Mouse (Mus musculus): ENCODE results near the gene Nav2. TPM values are rescaled to one million over a fixed set of nuclear protein-coding genes. Genes with fewer than 3 reads are reported as not detected.

Nav2 gene
- polyA plus RNA-seq, 1 experiment from 2014 or later = 28.1 TPM

GRCm38 (mm10) chr7:49368590-49368989 is 460.1 kb downstream of the Nav2 start:
- 43% methylated on average over 5 of the region's 5 CpGs for WGBS
- Histone ChIP-seq H3K27ac (ENCODE audit: poor library complexity, severe bottlenecking) (no peak overlapping the region), H3K27me3 (replicated peaks) (no peaks in the 10 kb centered on the region), H3K4me2 (no peak overlapping the region), H3K9me3 (replicated peaks) (no peaks in the 10 kb centered on the region), H3K9ac (no peak overlapping the region), H3K36me3 (0 out of 2 replicates have a peak, but pooled peaks cover 3% of the 10 kb centered on the region), H3K4me1 (replicated peaks) (peaks cover 20% of the 10 kb centered on the region), H3K4me3 (no peak overlapping the region)
- ATAC-seq (ENCODE audit: insufficient number of reproducible peaks, low FRiP score) = no peak

- no peak overlapping the region for H3K9ac ChIP-seq
- WGBS = 47% methylated on average over 3 of the region's 3 CpGs
- no peaks in the 10 kb centered on the region for H3K9me3 ChIP-seq (replicated peaks)
- no peak overlapping the region for H3K4me3 ChIP-seq
- H3K36me3 ChIP-seq = no peaks in the 10 kb centered on the region
- H3K4me1 ChIP-seq (replicated peaks) = peaks cover 24% of the 10 kb centered on the region
- H3K27ac ChIP-seq (ENCODE audit: poor library complexity, severe bottlenecking) = no peak overlapping the region
- H3K4me2 ChIP-seq = no peak overlapping the region
- peak; percentile 36; the same call in 1 of the 2 replicates for ATAC-seq (ENCODE audit: insufficient number of reproducible peaks, low FRiP score)
- H3K27me3 ChIP-seq (replicated peaks) = no peaks in the 10 kb centered on the region
Measured at GRCm38 (mm10) chr7:49369006-49369405, 460.5 kb downstream of the Nav2 start.

- Histone ChIP-seq H3K9ac (no peak overlapping the region), H3K4me1 (replicated peaks) (peaks cover 33% of the 10 kb centered on the region), H3K27me3 (replicated peaks) (no peaks in the 10 kb centered on the region), H3K4me3 (no peak overlapping the region), H3K36me3 (no peaks in the 10 kb centered on the region), H3K9me3 (replicated peaks) (no peaks in the 10 kb centered on the region), H3K4me2 (no peak overlapping the region), H3K27ac (ENCODE audit: poor library complexity, severe bottlenecking) (no peak overlapping the region)
- no peak for ATAC-seq (ENCODE audit: insufficient number of reproducible peaks, low FRiP score)
- WGBS = 78% methylated on average over 10 of the region's 10 CpGs
Measured at GRCm38 (mm10) chr7:49369809-49370473, 461.4 kb downstream of the Nav2 start.

DNA sequence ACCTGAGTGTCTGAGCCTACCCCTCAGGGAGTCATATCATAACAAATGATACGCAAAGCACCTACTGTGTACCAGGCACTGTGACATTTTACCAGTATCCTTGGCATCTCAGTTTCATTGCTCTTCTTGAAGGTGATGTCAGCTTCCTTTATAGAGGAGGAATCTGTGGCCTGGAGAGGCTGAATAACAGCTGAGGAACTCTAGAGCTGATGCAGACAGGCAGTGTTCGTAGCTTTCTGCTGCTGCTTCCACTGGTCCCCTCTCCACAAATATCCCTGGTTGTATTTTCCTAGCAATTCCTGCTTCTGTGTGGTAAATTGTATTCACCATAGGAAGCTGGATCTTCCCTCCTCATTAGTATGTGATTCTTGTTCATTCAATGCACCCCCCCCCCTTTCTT is 462.8 kb downstream of the Nav2 start:
- no peaks in the 10 kb centered on the region for H3K27me3 ChIP-seq (replicated peaks)
- 90% methylated on average over 2 of the region's 2 CpGs for WGBS
- H3K36me3 ChIP-seq = no peaks in the 10 kb centered on the region
- no peak overlapping the region for H3K4me3 ChIP-seq
- no peak overlapping the region for H3K4me2 ChIP-seq
- no peak overlapping the region for H3K27ac ChIP-seq (ENCODE audit: poor library complexity, severe bottlenecking)
- peaks cover 42% of the 10 kb centered on the region for H3K4me1 ChIP-seq (replicated peaks)
- ATAC-seq (ENCODE audit: insufficient number of reproducible peaks, low FRiP score) = no peak
- 0 out of 2 replicates have a peak, but pooled peaks cover 1% of the 10 kb centered on the region for H3K9me3 ChIP-seq (replicated peaks)
- H3K9ac ChIP-seq = no peak overlapping the region

DNA sequence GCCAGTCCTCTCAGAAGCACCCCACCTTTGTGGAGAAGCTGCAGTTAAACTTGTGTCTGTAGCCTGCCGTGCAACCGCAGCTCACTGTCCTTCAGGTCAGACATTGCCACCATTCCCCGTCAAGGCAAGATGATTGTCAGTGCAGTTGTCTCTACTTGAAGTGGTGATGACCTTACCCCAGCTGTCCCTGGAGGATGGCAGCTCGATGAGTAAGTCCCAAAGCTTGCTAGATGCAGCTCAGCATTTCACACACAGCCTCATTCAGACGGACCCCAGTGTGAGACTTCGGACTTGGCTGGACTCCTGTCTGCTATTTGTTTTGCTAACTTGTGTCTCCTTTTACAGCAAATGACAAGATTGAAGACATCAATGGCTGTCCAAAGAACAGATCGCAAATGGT is 463.5 kb downstream of the Nav2 start:
- no peak overlapping the region for H3K27ac ChIP-seq (ENCODE audit: poor library complexity, severe bottlenecking)
- no peaks in the 10 kb centered on the region for H3K36me3 ChIP-seq
- WGBS = 75% methylated on average over 7 of the region's 7 CpGs
- no peak overlapping the region for H3K9ac ChIP-seq
- peaks cover 42% of the 10 kb centered on the region for H3K4me1 ChIP-seq (replicated peaks)
- no peaks in the 10 kb centered on the region for H3K27me3 ChIP-seq (replicated peaks)
- H3K4me2 ChIP-seq = no peak overlapping the region
- H3K9me3 ChIP-seq (replicated peaks) = 0 out of 2 replicates have a peak, but pooled peaks cover 3% of the 10 kb centered on the region
- no peak overlapping the region for H3K4me3 ChIP-seq
- ATAC-seq (ENCODE audit: insufficient number of reproducible peaks, low FRiP score) = no peak

- ATAC-seq (ENCODE audit: insufficient number of reproducible peaks, low FRiP score) = no peak
- H3K4me2 ChIP-seq = no peak overlapping the region
- H3K4me1 ChIP-seq (replicated peaks) = peaks cover 38% of the 10 kb centered on the region
- no peaks in the 10 kb centered on the region for H3K36me3 ChIP-seq
- no peaks in the 10 kb centered on the region for H3K27me3 ChIP-seq (replicated peaks)
- no peak overlapping the region for H3K4me3 ChIP-seq
- H3K9me3 ChIP-seq (replicated peaks) = 0 out of 2 replicates have a peak, but pooled peaks cover 3% of the 10 kb centered on the region
- no peak overlapping the region for H3K9ac ChIP-seq
- WGBS = 77% methylated on average over 1 of the region's 1 CpGs
- H3K27ac ChIP-seq (ENCODE audit: poor library complexity, severe bottlenecking) = no peak overlapping the region
Measured at GRCm38 (mm10) chr7:49373173-49373572, 464.7 kb downstream of the Nav2 start.

- H3K4me3 ChIP-seq = no peak overlapping the region
- ATAC-seq (ENCODE audit: insufficient number of reproducible peaks, low FRiP score) = no peak
- peaks cover 37% of the 10 kb centered on the region for H3K4me1 ChIP-seq (replicated peaks)
- H3K27ac ChIP-seq (ENCODE audit: poor library complexity, severe bottlenecking) = no peak overlapping the region
- 0 out of 2 replicates have a peak, but pooled peaks cover 3% of the 10 kb centered on the region for H3K9me3 ChIP-seq (replicated peaks)
- H3K36me3 ChIP-seq = no peaks in the 10 kb centered on the region
- no peaks in the 10 kb centered on the region for H3K27me3 ChIP-seq (replicated peaks)
- no peak overlapping the region for H3K4me2 ChIP-seq
- H3K9ac ChIP-seq = no peak overlapping the region
- 78% methylated on average over 3 of the region's 3 CpGs for WGBS
Measured at GRCm38 (mm10) chr7:49373661-49374060, 465.1 kb downstream of the Nav2 start.

GRCm38 (mm10) chr7:49375499-49375974 is 467.0 kb downstream of the Nav2 start:
- Histone ChIP-seq H3K27ac (ENCODE audit: poor library complexity, severe bottlenecking) (no peak overlapping the region), H3K27me3 (replicated peaks) (no peaks in the 10 kb centered on the region), H3K4me1 (replicated peaks) (peaks cover 32% of the 10 kb centered on the region), H3K9me3 (replicated peaks) (0 out of 2 replicates have a peak, but pooled peaks cover 3% of the 10 kb centered on the region), H3K9ac (no peak overlapping the region; the same call in 1 of the 2 replicates), H3K4me3 (no peak overlapping the region), H3K36me3 (no peaks in the 10 kb centered on the region), H3K4me2 (no peak overlapping the region)
- ATAC-seq (ENCODE audit: insufficient number of reproducible peaks, low FRiP score) = no peak
- 36% methylated on average over 9 of the region's 9 CpGs for WGBS

- Histone ChIP-seq H3K27ac (ENCODE audit: poor library complexity, severe bottlenecking) (no peak overlapping the region), H3K9me3 (replicated peaks) (0 out of 2 replicates have a peak, but pooled peaks cover 3% of the 10 kb centered on the region), H3K36me3 (no peaks in the 10 kb centered on the region), H3K4me2 (no peak overlapping the region), H3K9ac (no peak overlapping the region), H3K27me3 (replicated peaks) (no peaks in the 10 kb centered on the region), H3K4me1 (replicated peaks) (peaks cover 27% of the 10 kb centered on the region), H3K4me3 (no peak overlapping the region)
- no peak for ATAC-seq (ENCODE audit: insufficient number of reproducible peaks, low FRiP score)
- WGBS = 52% methylated on average over 5 of the region's 5 CpGs
Measured at GRCm38 (mm10) chr7:49378608-49379007, 470.1 kb downstream of the Nav2 start.

GRCm38 (mm10) chr7:49380940-49381339 is 472.4 kb downstream of the Nav2 start:
- 78% methylated on average over 9 of the region's 9 CpGs for WGBS
- no peaks in the 10 kb centered on the region for H3K27me3 ChIP-seq (replicated peaks)
- H3K36me3 ChIP-seq = no peaks in the 10 kb centered on the region
- H3K27ac ChIP-seq (ENCODE audit: poor library complexity, severe bottlenecking) = no peak overlapping the region
- H3K4me2 ChIP-seq = no peak overlapping the region
- no peak overlapping the region for H3K4me3 ChIP-seq
- H3K9me3 ChIP-seq (replicated peaks) = 0 out of 2 replicates have a peak, but pooled peaks cover 3% of the 10 kb centered on the region
- ATAC-seq (ENCODE audit: insufficient number of reproducible peaks, low FRiP score) = no peak
- no peak overlapping the region for H3K9ac ChIP-seq
- H3K4me1 ChIP-seq (replicated peaks) = peaks cover 5% of the 10 kb centered on the region

DNA sequence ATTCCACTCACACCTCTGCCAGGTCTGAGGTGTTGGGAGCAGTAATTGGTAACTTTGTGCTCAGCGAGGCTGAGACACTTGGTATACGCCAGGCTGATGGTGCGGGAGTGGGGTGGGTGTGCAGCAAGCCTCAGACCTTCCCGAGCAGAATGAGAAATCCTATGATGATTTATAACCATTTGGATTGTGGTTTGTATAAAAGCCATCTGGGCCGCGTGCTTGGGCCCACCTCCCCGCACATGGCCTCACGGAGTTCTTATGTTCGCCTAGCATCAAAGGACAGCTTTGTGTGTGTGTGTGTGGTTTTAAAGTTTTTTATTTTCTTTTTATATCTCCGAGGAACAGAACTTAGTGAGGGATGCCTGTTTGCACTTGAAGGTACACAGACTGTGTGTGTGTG is 474.4 kb downstream of the Nav2 start:
- 82% methylated on average over 10 of the region's 10 CpGs for WGBS
- Histone ChIP-seq H3K36me3 (no peaks in the 10 kb centered on the region), H3K27ac (ENCODE audit: poor library complexity, severe bottlenecking) (no peak overlapping the region), H3K4me2 (no peak overlapping the region), H3K9ac (no peak overlapping the region), H3K4me1 (replicated peaks) (peaks cover 11% of the 10 kb centered on the region), H3K9me3 (replicated peaks) (no peaks in the 10 kb centered on the region), H3K4me3 (no peak overlapping the region), H3K27me3 (replicated peaks) (no peaks in the 10 kb centered on the region)
- no peak for ATAC-seq (ENCODE audit: insufficient number of reproducible peaks, low FRiP score)
